Mouse (Mus musculus) G1E-ER4 (cell line): ENCODE data around the gene Hdac9. TPM values are rescaled to one million over a fixed set of nuclear protein-coding genes. Genes with fewer than 3 reads are reported as not detected.

Experiments
- GATA1 ChIP-seq: IDR thresholded peaks from one replicate; pipeline ENCODE4 v1.8.0; 2012; ENCODE audit warnings: low read length, inconsistent platforms
- polyA plus RNA-seq: library from polyadenylated mRNA; stranded (reverse); fragments of >175 nt; gene quantifications from 2 replicates; pipeline ENCODE4 v1.2.3, GENCODE M21; 2012

The Hdac9 gene
- polyA plus RNA-seq, 1 experiment: 0.14 TPM

- TF ChIP-seq GATA1: no peak
These were observed 96.7 kb downstream of the Hdac9 start for GRCm38 (mm10) chr12:34820229-34820628.

GRCm38 (mm10) chr12:34811673-34812613 lies 105.0 kb downstream of the Hdac9 start:
- TF ChIP-seq GATA1: no peak

- TF ChIP-seq GATA1: no peak
These were observed 106.7 kb downstream of the Hdac9 start for GRCm38 (mm10) chr12:34810221-34810620.

GRCm38 (mm10) chr12:34808180-34808579 lies 108.7 kb downstream of the Hdac9 start:
- TF ChIP-seq GATA1: no peak

- TF ChIP-seq GATA1: no peak
These were observed 110.4 kb downstream of the Hdac9 start for GRCm38 (mm10) chr12:34806528-34806927.

GRCm38 (mm10) chr12:34803721-34804120 lies 113.2 kb downstream of the Hdac9 start:
- no peak for TF ChIP-seq GATA1

GRCm38 (mm10) chr12:34802308-34802707 lies 114.6 kb downstream of the Hdac9 start:
- no peak for TF ChIP-seq GATA1

GRCm38 (mm10) chr12:34801752-34802151 lies 115.1 kb downstream of the Hdac9 start:
- TF ChIP-seq GATA1: no peak

- no peak for TF ChIP-seq GATA1
These were observed 119.5 kb downstream of the Hdac9 start for GRCm38 (mm10) chr12:34797389-34797788.

GRCm38 (mm10) chr12:34795487-34795886 lies 121.4 kb downstream of the Hdac9 start:
- no peak for TF ChIP-seq GATA1

GRCm38 (mm10) chr12:34792113-34792452 lies 124.8 kb downstream of the Hdac9 start:
- no peak for TF ChIP-seq GATA1

- TF ChIP-seq GATA1: no peak
These were observed 125.4 kb downstream of the Hdac9 start for GRCm38 (mm10) chr12:34791213-34792112.

GRCm38 (mm10) chr12:34789031-34789982 lies 127.6 kb downstream of the Hdac9 start:
- no peak for TF ChIP-seq GATA1

- no peak for TF ChIP-seq GATA1
These were observed 129.5 kb downstream of the Hdac9 start for GRCm38 (mm10) chr12:34787380-34787779.

GRCm38 (mm10) chr12:34783574-34783973 lies 133.3 kb downstream of the Hdac9 start:
- no peak for TF ChIP-seq GATA1
